Mouse (Mus musculus): ENCODE data around the gene Mta1. TPM values are rescaled to one million over a fixed set of nuclear protein-coding genes. Genes with fewer than 3 reads are reported as not detected.

Mta1 gene
- polyA plus RNA-seq (2012; rRNA removed) = 77.4 and 85.3 TPM in 2 replicates

DNA sequence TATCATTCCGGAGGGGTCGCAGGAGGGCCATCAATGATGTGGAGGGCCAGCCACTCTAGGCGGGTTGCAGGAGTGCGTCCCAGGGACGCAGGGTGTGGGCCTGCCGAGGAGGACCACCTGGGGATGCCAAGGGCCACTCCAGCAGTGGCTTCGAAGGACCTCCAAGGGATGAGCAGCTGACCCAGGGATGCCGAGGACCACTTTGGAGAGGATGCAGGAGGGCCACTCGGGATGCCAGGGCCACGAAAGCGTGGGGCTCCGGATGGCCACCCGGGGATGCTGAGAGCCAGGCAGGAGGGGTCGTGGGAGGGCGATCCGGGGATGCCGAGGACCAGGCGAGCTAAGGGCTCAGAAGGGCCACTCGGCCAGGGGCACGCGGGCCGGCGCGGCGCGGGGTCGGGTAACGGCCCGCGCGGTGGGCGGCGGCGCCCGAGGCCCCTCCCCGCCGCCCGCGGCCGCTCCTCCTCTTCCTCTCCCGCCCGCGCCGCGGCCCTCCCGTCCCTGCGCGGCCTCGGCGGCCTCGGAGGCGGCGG is at the start of gene Mta1:
Mta1 (plus strand) TSS at position 530 of the 533 bp plus-strand sequence.
- peak; percentile 54 for DNase-seq
- H3K4me1 ChIP-seq (ENCODE audit: control insufficient read depth, insufficient read depth, low read length) = peaks cover 6% of the 10 kb centered on the region
- TF ChIP-seq POLR2A (IDR thresholded peaks at IDR 0.05; ENCODE audit: borderline replicate concordance, extremely low read depth, low read depth, low read length) (peak; percentile 26; the same call in 1 of the 2 replicates), CTCF (IDR thresholded peaks at IDR 0.05; ENCODE audit: insufficient read depth, low read length) (no peak)
- H3K4me3 ChIP-seq (replicated peaks; ENCODE audit: extremely low read depth, low read depth, low read length) = peak within 1 kb of the TSS; percentile 89
- WGBS = 5% methylated on average over 24 of the region's 53 CpGs

DNA sequence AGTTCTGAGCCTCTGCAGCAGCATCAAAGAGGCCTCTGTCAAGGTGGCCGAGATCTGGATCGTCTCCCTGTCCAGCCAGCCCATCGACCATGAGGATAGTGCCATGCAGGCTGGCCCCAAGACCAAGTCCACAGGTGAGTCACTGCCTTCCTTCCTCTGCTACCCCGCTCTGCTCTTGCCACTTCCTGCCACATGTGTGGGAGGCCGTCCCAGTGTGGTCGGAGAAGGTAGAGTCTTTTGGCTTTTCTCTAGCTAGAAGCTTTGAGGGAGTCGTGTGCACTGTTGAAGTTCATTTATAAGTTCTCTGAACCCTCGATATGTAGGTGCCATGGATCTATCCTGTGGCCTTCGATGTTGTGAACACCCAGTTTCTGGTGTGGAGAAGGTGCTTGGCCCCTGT is 48.2 kb upstream of the Mta1 start:
- WGBS = 71% methylated on average over 9 of the region's 9 CpGs
- no peak for DNase-seq
- TF ChIP-seq POLR2A (IDR thresholded peaks at IDR 0.05; ENCODE audit: borderline replicate concordance, extremely low read depth, low read depth, low read length) (no peak), CTCF (IDR thresholded peaks at IDR 0.05; ENCODE audit: insufficient read depth, low read length) (no peak)
- Histone ChIP-seq H3K4me1 (ENCODE audit: control insufficient read depth, insufficient read depth, low read length) (no peaks in the 10 kb centered on the region), H3K4me3 (replicated peaks; ENCODE audit: extremely low read depth, low read depth, low read length) (no peak overlapping the region)

GRCm38 (mm10) chr12:113050671-113051070 is 47.4 kb upstream of the Mta1 start:
- no peak for DNase-seq
- H3K4me3 ChIP-seq (replicated peaks; ENCODE audit: extremely low read depth, low read depth, low read length) = no peak overlapping the region
- no peaks in the 10 kb centered on the region for H3K4me1 ChIP-seq (ENCODE audit: control insufficient read depth, insufficient read depth, low read length)
- TF ChIP-seq POLR2A (IDR thresholded peaks at IDR 0.05; ENCODE audit: borderline replicate concordance, extremely low read depth, low read depth, low read length) = no peak
- no peak for TF ChIP-seq CTCF (IDR thresholded peaks at IDR 0.05; ENCODE audit: insufficient read depth, low read length)
- 84% methylated on average over 12 of the region's 12 CpGs for WGBS

- 46% methylated on average over 9 of the region's 9 CpGs for WGBS
- TF ChIP-seq CTCF (IDR thresholded peaks at IDR 0.05; ENCODE audit: insufficient read depth, low read length) (no peak), POLR2A (IDR thresholded peaks at IDR 0.05; ENCODE audit: borderline replicate concordance, extremely low read depth, low read depth, low read length) (no peak)
- no peak for DNase-seq
- Histone ChIP-seq H3K4me3 (replicated peaks; ENCODE audit: extremely low read depth, low read depth, low read length) (no peak overlapping the region), H3K4me1 (ENCODE audit: control insufficient read depth, insufficient read depth, low read length) (no peaks in the 10 kb centered on the region)
Observed at GRCm38 (mm10) chr12:113051628-113052403, 46.3 kb upstream of the Mta1 start.

DNA sequence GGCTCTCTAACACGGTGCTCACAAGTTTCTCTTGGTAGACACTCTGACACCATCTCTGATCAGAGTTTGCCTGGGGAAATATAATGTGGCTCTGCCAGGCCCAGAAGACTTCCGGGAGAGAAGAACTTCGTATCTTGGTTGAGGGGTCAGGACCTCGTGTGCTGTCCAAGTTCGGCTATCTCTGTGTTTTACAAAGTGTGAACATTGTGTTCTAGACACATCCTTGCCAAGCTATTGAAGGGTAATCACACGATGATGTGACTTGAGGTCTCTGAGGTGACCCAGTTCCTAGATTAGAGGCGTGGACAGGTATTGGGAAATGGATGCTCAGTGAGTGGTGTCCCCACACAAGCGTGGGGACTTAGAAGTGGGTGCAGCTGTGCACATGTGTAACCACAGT is 42.0 kb upstream of the Mta1 start:
- 72% methylated on average over 8 of the region's 8 CpGs for WGBS
- no peaks in the 10 kb centered on the region for H3K4me1 ChIP-seq (ENCODE audit: control insufficient read depth, insufficient read depth, low read length)
- H3K4me3 ChIP-seq (replicated peaks; ENCODE audit: extremely low read depth, low read depth, low read length) = no peak overlapping the region
- no peak for TF ChIP-seq CTCF (IDR thresholded peaks at IDR 0.05; ENCODE audit: insufficient read depth, low read length)
- TF ChIP-seq POLR2A (IDR thresholded peaks at IDR 0.05; ENCODE audit: borderline replicate concordance, extremely low read depth, low read depth, low read length) = no peak
- no peak for DNase-seq

GRCm38 (mm10) chr12:113060178-113060577 is 37.9 kb upstream of the Mta1 start:
- TF ChIP-seq POLR2A (IDR thresholded peaks at IDR 0.05; ENCODE audit: borderline replicate concordance, extremely low read depth, low read depth, low read length) = no peak
- TF ChIP-seq CTCF (IDR thresholded peaks at IDR 0.05; ENCODE audit: insufficient read depth, low read length) = no peak
- Histone ChIP-seq H3K4me3 (replicated peaks; ENCODE audit: extremely low read depth, low read depth, low read length) (no peak overlapping the region), H3K4me1 (ENCODE audit: control insufficient read depth, insufficient read depth, low read length) (no peaks in the 10 kb centered on the region)
- no peak for DNase-seq
- WGBS = 88% methylated on average over 5 of the region's 5 CpGs

- TF ChIP-seq POLR2A (IDR thresholded peaks at IDR 0.05; ENCODE audit: borderline replicate concordance, extremely low read depth, low read depth, low read length) = no peak
- no peak for TF ChIP-seq CTCF (IDR thresholded peaks at IDR 0.05; ENCODE audit: insufficient read depth, low read length)
- no peaks in the 10 kb centered on the region for H3K4me1 ChIP-seq (ENCODE audit: control insufficient read depth, insufficient read depth, low read length)
- WGBS = 78% methylated on average over 9 of the region's 9 CpGs
- no peak overlapping the region for H3K4me3 ChIP-seq (replicated peaks; ENCODE audit: extremely low read depth, low read depth, low read length)
- DNase-seq = no peak
Observed at GRCm38 (mm10) chr12:113061606-113062005, 36.5 kb upstream of the Mta1 start.

GRCm38 (mm10) chr12:113062201-113062600 is 35.9 kb upstream of the Mta1 start:
- Histone ChIP-seq H3K4me1 (ENCODE audit: control insufficient read depth, insufficient read depth, low read length) (no peaks in the 10 kb centered on the region), H3K4me3 (replicated peaks; ENCODE audit: extremely low read depth, low read depth, low read length) (no peak overlapping the region)
- TF ChIP-seq POLR2A (IDR thresholded peaks at IDR 0.05; ENCODE audit: borderline replicate concordance, extremely low read depth, low read depth, low read length) = no peak
- TF ChIP-seq CTCF (IDR thresholded peaks at IDR 0.05; ENCODE audit: insufficient read depth, low read length) = no peak
- WGBS = 82% methylated on average over 10 of the region's 10 CpGs
- DNase-seq = no peak

DNA sequence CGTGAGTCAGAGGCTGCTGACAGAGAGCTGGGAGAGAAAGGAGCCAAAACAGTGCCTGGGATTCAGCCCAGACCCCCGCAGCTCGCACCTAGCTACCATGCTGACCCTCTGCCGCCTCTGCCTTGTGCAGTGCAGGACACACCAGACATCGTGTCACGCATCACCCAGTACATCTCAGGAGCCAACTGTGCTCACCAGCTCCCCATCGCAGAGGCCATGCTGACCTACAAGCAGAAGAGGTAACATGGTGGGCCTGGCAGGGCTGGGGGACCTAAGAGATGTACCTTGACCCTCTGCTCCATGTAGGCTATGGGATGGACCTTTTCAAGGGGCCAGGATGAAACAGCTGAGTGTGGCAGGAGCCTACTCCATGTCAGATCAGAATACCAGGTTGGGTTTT is 34.4 kb upstream of the Mta1 start:
- TF ChIP-seq POLR2A (IDR thresholded peaks at IDR 0.05; ENCODE audit: borderline replicate concordance, extremely low read depth, low read depth, low read length) (no peak), CTCF (IDR thresholded peaks at IDR 0.05; ENCODE audit: insufficient read depth, low read length) (no peak)
- no peak overlapping the region for H3K4me3 ChIP-seq (replicated peaks; ENCODE audit: extremely low read depth, low read depth, low read length)
- 96% methylated on average over 7 of the region's 7 CpGs for WGBS
- no peaks in the 10 kb centered on the region for H3K4me1 ChIP-seq (ENCODE audit: control insufficient read depth, insufficient read depth, low read length)
- no peak for DNase-seq

- no peak overlapping the region for H3K4me3 ChIP-seq (replicated peaks; ENCODE audit: extremely low read depth, low read depth, low read length)
- no peaks in the 10 kb centered on the region for H3K4me1 ChIP-seq (ENCODE audit: control insufficient read depth, insufficient read depth, low read length)
- WGBS = 78% methylated on average over 7 of the region's 7 CpGs
- TF ChIP-seq CTCF (IDR thresholded peaks at IDR 0.05; ENCODE audit: insufficient read depth, low read length) (no peak), POLR2A (IDR thresholded peaks at IDR 0.05; ENCODE audit: borderline replicate concordance, extremely low read depth, low read depth, low read length) (no peak)
- no peak for DNase-seq
Observed at GRCm38 (mm10) chr12:113068002-113068401, 30.1 kb upstream of the Mta1 start.

Data from lung, adult 2 months (tissue).